Mouse (Mus musculus) forebrain, postnatal 0 days (tissue): ENCODE results near the gene Dcn. TPM values are rescaled to one million over a fixed set of nuclear protein-coding genes. Genes with fewer than 3 reads are reported as not detected.

Experiments
- ATAC-seq: fragments of 200-750 bp; cut with Nextera tagmentation; 2 replicates; pipeline ENCODE4 v1.8.0; 2017; ENCODE audit warnings: mild to moderate bottlenecking, moderate library complexity
- DNase-seq: peaks from one replicate; pipeline ENCODE4 v3.0.0-alpha.2; 2015
- H3K27ac ChIP-seq: fragments of 300-500 bp; sonication (generic); 2 replicates; pipeline ENCODE4 v1.5.1; 2014; ENCODE audit warnings: low read depth, mild to moderate bottlenecking, antibody characterized with exemption, low read length, moderate library complexity, mixed read lengths
- H3K27me3 ChIP-seq: fragments of 300-500 bp; sonication (generic); 2 replicates; pipeline ENCODE4 v1.6.1; 2014; ENCODE audit warnings: mild to moderate bottlenecking, low read length, mixed read lengths; ENCODE audit not compliant: insufficient read depth
- H3K36me3 ChIP-seq: fragments of 300-500 bp; sonication (generic); 2 replicates; pipeline ENCODE4 v1.6.1; 2014; ENCODE audit warnings: mild to moderate bottlenecking, moderate library complexity; ENCODE audit not compliant: insufficient read depth
- H3K4me1 ChIP-seq: fragments of 300-500 bp; sonication (generic); 2 replicates; pipeline ENCODE4 v1.6.1; 2014; ENCODE audit warnings: antibody characterized with exemption; ENCODE audit not compliant: insufficient read depth
- H3K4me2 ChIP-seq: fragments of 300-500 bp; sonication (generic); 2 replicates; pipeline ENCODE4 v1.6.1; 2014; ENCODE audit warnings: low read depth, mild to moderate bottlenecking, moderate library complexity
- H3K4me3 ChIP-seq: fragments of 300-500 bp; sonication (generic); 2 replicates; pipeline ENCODE4 v1.5.1; 2014; ENCODE audit warnings: low read depth, low read length, mixed read lengths
- H3K9ac ChIP-seq: fragments of 300-500 bp; sonication (generic); 2 replicates; pipeline ENCODE4 v1.6.1; 2014; ENCODE audit warnings: mild to moderate bottlenecking
- H3K9me3 ChIP-seq: fragments of 300-500 bp; sonication (generic); 2 replicates; pipeline ENCODE4 v1.6.1; 2016; ENCODE audit warnings: low read length
- CTCF ChIP-seq: sonication (generic); IDR thresholded peaks from 2 replicates; pipeline ENCODE4 v1.5.1; 2016; ENCODE audit warnings: antibody characterized with exemption, control low read depth, low read depth
- WGBS: fragments of 180-500 bp; shearing (Covaris S2); extraction: QIAGEN DNeasy Blood & Tissue Kit; methylation state at CpG from one replicate; pipeline ENCODE4 v1.1.7; 2014; 5-methylcytosine and 5-hydroxymethylcytosine counted together
- polyA plus RNA-seq: library from polyadenylated mRNA; unstranded; fragments of >200 nt; fragmentation: Nextera tagmentation; extraction: Ambion mirVana; gene quantifications from 2 replicates; pipeline ENCODE4 v1.2.1, GENCODE M21; 2015
- total RNA-seq: library from RNA; depleted of rRNA; stranded (reverse); fragments of >200 nt; gene quantifications from 2 replicates; pipeline ENCODE4 v1.2.3, GENCODE M21; 2014; rRNA removed

Dcn gene
- total RNA-seq (44.0 and 62.1 TPM in 2 replicates), polyA plus RNA-seq (51.0 and 85.9 TPM in 2 replicates)

GRCm38 (mm10) chr10:97479004-97479766 lies at the start of gene Dcn:
Gene Dcn, plus strand, starts transcription at chr10:97479609.
- TF ChIP-seq CTCF, result no peak
- H3K9me3 ChIP-seq, result no peaks in the 10 kb centered on the region
- H3K9ac ChIP-seq, result no peak within 1 kb of the TSS
- no peaks in the 10 kb centered on the region for H3K36me3 ChIP-seq
- H3K4me1 ChIP-seq, result no peaks in the 10 kb centered on the region
- no peak within 1 kb of the TSS for H3K27ac ChIP-seq
- DNase-seq (no peak), ATAC-seq (no peak)
- H3K27me3 ChIP-seq, result no peaks in the 10 kb centered on the region
- WGBS, result 3% methylated on average over 7 of the region's 7 CpGs
- peak within 1 kb of the TSS; percentile 14; the same call in 1 of the 2 replicates for H3K4me2 ChIP-seq
- no peak within 1 kb of the TSS for H3K4me3 ChIP-seq

DNA sequence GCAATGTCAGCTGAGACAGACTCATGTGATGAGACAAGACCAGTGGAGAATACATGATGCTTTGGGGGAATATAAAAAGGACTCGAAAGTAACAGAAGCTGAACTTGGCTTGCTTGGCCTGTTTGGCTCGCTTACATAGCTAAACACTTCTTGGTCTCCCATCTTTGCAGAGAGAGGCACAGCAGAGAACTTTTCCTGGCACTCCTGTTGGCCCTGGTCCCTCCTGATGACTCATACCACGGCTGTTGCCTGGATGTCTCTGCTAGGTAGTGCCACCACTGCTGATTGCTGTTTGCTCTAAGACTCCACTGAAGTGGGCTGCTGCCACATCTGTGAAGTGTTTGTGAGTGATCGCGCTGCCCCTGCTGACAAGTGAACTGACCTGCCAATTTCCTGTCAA lies 42.7 kb upstream of the Dcn start:
- 70% methylated on average over 5 of the region's 5 CpGs for WGBS
- Histone ChIP-seq H3K9me3 (no peaks in the 10 kb centered on the region), H3K4me3 (no peak overlapping the region), H3K27ac (no peak overlapping the region), H3K27me3 (no peaks in the 10 kb centered on the region), H3K9ac (no peak overlapping the region), H3K4me1 (no peaks in the 10 kb centered on the region), H3K4me2 (no peak overlapping the region), H3K36me3 (no peaks in the 10 kb centered on the region)
- no peak for TF ChIP-seq CTCF
- DNase-seq, result peak; percentile 59
- peak; percentile 71 for ATAC-seq

DNA sequence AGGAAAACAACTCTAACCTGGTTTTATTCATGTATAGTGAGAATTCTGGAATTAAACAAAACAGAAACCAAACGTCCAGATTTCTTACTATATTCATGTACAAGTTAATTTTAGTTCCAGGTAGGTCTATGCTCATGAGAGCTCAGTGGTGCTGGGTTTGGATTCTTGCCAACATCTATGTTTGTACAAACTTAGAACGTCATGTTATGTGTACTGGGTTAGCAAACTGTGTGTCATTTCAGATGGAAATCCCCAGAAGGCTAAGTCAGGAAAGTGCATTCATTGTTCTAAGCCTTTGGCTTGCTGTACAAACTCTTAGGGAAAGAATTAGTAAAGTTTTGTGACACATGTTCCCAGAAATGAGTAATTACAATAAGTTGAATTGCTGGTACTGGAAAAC lies 37.1 kb upstream of the Dcn start:
- no peak for TF ChIP-seq CTCF
- 43% methylated on average over 2 of the region's 2 CpGs for WGBS
- H3K4me2 ChIP-seq, result no peak overlapping the region
- H3K27me3 ChIP-seq, result no peaks in the 10 kb centered on the region
- no peaks in the 10 kb centered on the region for H3K36me3 ChIP-seq
- no peak overlapping the region for H3K4me3 ChIP-seq
- no peak for ATAC-seq
- H3K27ac ChIP-seq, result no peak overlapping the region
- DNase-seq, result no peak
- H3K9ac ChIP-seq, result no peak overlapping the region
- H3K4me1 ChIP-seq, result no peaks in the 10 kb centered on the region
- H3K9me3 ChIP-seq, result no peaks in the 10 kb centered on the region

DNA sequence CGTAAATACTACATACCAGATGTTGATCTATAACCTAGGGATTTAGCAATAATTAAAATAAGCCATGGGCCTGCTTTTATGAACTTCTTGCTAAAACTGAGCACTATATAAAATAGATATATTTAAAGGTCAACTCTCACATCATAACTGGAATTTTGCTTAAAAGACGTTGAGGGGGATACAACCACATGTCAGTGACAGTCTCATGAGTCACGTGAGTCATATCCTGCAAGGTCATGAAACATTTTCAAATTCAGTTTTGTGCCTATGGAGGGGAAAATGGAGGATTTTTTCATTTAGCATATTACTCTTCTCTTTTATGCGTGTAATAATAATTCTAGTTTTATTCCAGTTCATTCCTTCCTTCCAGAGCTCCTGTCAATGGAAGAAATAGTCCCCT lies 32.9 kb upstream of the Dcn start:
- Histone ChIP-seq H3K9me3 (no peaks in the 10 kb centered on the region), H3K27me3 (no peaks in the 10 kb centered on the region), H3K4me2 (no peak overlapping the region), H3K27ac (no peak overlapping the region), H3K36me3 (no peaks in the 10 kb centered on the region), H3K4me1 (no peaks in the 10 kb centered on the region), H3K9ac (no peak overlapping the region), H3K4me3 (no peak overlapping the region)
- TF ChIP-seq CTCF, result no peak
- no peak for ATAC-seq
- 90% methylated on average over 4 of the region's 4 CpGs for WGBS
- DNase-seq, result no peak

- ATAC-seq (no peak), DNase-seq (no peak)
- no peaks in the 10 kb centered on the region for H3K27me3 ChIP-seq
- 61% methylated on average over 1 of the region's 1 CpGs for WGBS
- no peak overlapping the region for H3K9ac ChIP-seq
- H3K9me3 ChIP-seq, result no peaks in the 10 kb centered on the region
- H3K36me3 ChIP-seq, result no peaks in the 10 kb centered on the region
- no peak overlapping the region for H3K4me2 ChIP-seq
- no peak overlapping the region for H3K27ac ChIP-seq
- no peak overlapping the region for H3K4me3 ChIP-seq
- H3K4me1 ChIP-seq, result no peaks in the 10 kb centered on the region
- TF ChIP-seq CTCF, result no peak
Measured at GRCm38 (mm10) chr10:97452886-97453285, 26.5 kb upstream of the Dcn start.

DNA sequence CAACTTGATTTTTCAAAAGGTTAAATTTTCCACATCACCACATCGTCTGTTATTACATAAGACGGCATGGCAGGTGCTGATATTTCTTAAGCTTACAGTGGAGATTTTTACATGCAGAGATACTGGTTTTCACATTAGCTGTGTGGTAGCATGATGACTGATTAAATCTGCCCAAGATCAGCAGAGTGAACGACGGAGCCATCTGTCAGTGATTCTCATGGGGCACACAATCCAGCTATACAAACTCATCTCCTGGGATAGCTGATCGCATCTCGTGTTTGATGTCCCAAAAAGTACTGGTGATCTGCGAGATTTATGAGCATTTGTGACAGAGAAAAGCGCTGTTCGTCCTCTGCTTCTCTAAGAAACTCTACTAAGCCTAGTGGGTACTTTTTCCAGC lies 25.9 kb upstream of the Dcn start:
- 75% methylated on average over 9 of the region's 9 CpGs for WGBS
- H3K27me3 ChIP-seq, result no peaks in the 10 kb centered on the region
- TF ChIP-seq CTCF, result no peak
- no peak overlapping the region for H3K9ac ChIP-seq
- no peak overlapping the region for H3K4me2 ChIP-seq
- H3K36me3 ChIP-seq, result no peaks in the 10 kb centered on the region
- H3K27ac ChIP-seq, result no peak overlapping the region
- H3K9me3 ChIP-seq, result no peaks in the 10 kb centered on the region
- DNase-seq (no peak), ATAC-seq (no peak)
- H3K4me1 ChIP-seq, result no peaks in the 10 kb centered on the region
- no peak overlapping the region for H3K4me3 ChIP-seq

- Histone ChIP-seq H3K27me3 (no peaks in the 10 kb centered on the region), H3K9ac (no peak overlapping the region), H3K4me1 (no peaks in the 10 kb centered on the region), H3K9me3 (no peaks in the 10 kb centered on the region), H3K4me3 (no peak overlapping the region), H3K36me3 (no peaks in the 10 kb centered on the region), H3K27ac (no peak overlapping the region), H3K4me2 (no peak overlapping the region)
- WGBS, result 88% methylated on average over 7 of the region's 7 CpGs
- ATAC-seq, result no peak
- no peak for DNase-seq
- TF ChIP-seq CTCF, result no peak
Measured at GRCm38 (mm10) chr10:97456993-97457392, 22.4 kb upstream of the Dcn start.
